Mouse (Mus musculus) brain, embryonic 14.5 days (tissue): Measurements from ENCODE around the gene Olfr520.

Experiments
- CTCF ChIP-seq: fragments of 200-500 bp; IDR thresholded peaks from 2 replicates; pipeline ENCODE4 v1.5.1; 2012; ENCODE audit warnings: inconsistent platforms, mild to moderate bottlenecking, moderate library complexity, borderline replicate concordance; ENCODE audit not compliant: insufficient read depth, insufficient read length; ENCODE audit errors: extremely low read depth
- POLR2A ChIP-seq: fragments of 200-500 bp; IDR thresholded peaks from 2 replicates; pipeline ENCODE4 v1.6.1; 2012; ENCODE audit warnings: mild to moderate bottlenecking, inconsistent platforms, borderline replicate concordance; ENCODE audit not compliant: poor library complexity, insufficient read depth, insufficient read length, severe bottlenecking; ENCODE audit errors: extremely low read depth

- TF ChIP-seq CTCF (no peak), POLR2A (no peak)
These were observed 9.2 kb downstream of the Olfr520 start for GRCm38 (mm10) chr7:99739276-99739675.
